ENCODE assay signal across 9 mouse cellular contexts in genomic region chr8:74990021-74990420, GRCm38 (mm10). TPM values are rescaled to one million over a fixed set of nuclear protein-coding genes. Genes with fewer than 3 reads are reported as not detected.
DNase-seq lines count a peak whose midpoint lies in the region; ATAC-seq lines count a peak whose summit lies in the region.
"Had no signal": no experiment of that assay in that cellular context is flagged by ENCODE, and none has a peak within 500 bp of the region (broad histone marks: within the 10 kb centered on the region; RNA-seq: fewer than 3 reads in every experiment).

No protein-coding gene starts in this region.

- H3K4me1 ChIP-seq in kidney, embryonic 15.5 days, result peaks cover 15% of the 10 kb centered on the region
- peaks cover 12% of the 10 kb centered on the region for H3K4me1 ChIP-seq in embryonic facial prominence, embryonic 10.5 days

- no peaks in the 10 kb centered on the region for H3K36me3 ChIP-seq in kidney, embryonic 15.5 days
- no peaks in the 10 kb centered on the region for H3K36me3 ChIP-seq in embryonic facial prominence, embryonic 10.5 days (replicated peaks)

- H3K4me3 ChIP-seq in kidney, embryonic 15.5 days (replicated peaks), result no peak overlapping the region
- peak overlapping the region; percentile 38 for H3K4me3 ChIP-seq in embryonic facial prominence, embryonic 10.5 days

- ATAC-seq in kidney, embryonic 15.5 days (replicated peaks; ENCODE audit: low FRiP score), result no peak
- ATAC-seq: forebrain, embryonic 16.5 days had no signal

- no peak overlapping the region for H3K9ac ChIP-seq in kidney, embryonic 15.5 days

- H3K27me3 ChIP-seq in kidney, embryonic 15.5 days, result no peaks in the 10 kb centered on the region
- H3K27me3 ChIP-seq in embryonic facial prominence, embryonic 10.5 days (replicated peaks; ENCODE audit: low read depth, poor library complexity, severe bottlenecking), result peaks cover 9% of the 10 kb centered on the region

- no peak for DNase-seq in kidney, postnatal 14 days
- no peak for DNase-seq in embryonic facial prominence, embryonic 10.5 days (ENCODE audit: low spot score)
- peak; percentile 24 to 30 for DNase-seq in kidney, postnatal 4 days
- DNase-seq in lung, postnatal 25 days (ENCODE audit: low spot score), result peak; percentile 29
- DNase-seq in layer of hippocampus, adult 9-11 months, result no peak
- no peak for DNase-seq in cerebellum, postnatal 36 days
- DNase-seq in left cerebral cortex, postnatal 25 days (ENCODE audit: low spot score in 2 of 2), result no peak

- H3K27ac ChIP-seq in kidney, embryonic 15.5 days, result no peak overlapping the region
- no peak overlapping the region for H3K27ac ChIP-seq in embryonic facial prominence, embryonic 10.5 days (replicated peaks)

- WGBS in kidney, embryonic 15.5 days, result 9% methylated on average over 15 of the region's 15 CpGs
- WGBS in embryonic facial prominence, embryonic 10.5 days, result 17% methylated on average over 15 of the region's 15 CpGs

- peak overlapping the region; percentile 44 for H3K4me2 ChIP-seq in kidney, embryonic 15.5 days

- intact Hi-C loops in left cerebral cortex, postnatal 25 days (cut with DNase I), result no loop called here

- no peaks in the 10 kb centered on the region for H3K9me3 ChIP-seq in kidney, embryonic 15.5 days (replicated peaks)
- no peaks in the 10 kb centered on the region for H3K9me3 ChIP-seq in embryonic facial prominence, embryonic 10.5 days

RNA-seq across cellular contexts. Expression of gene Hmgxb4, which starts 3.1 kb away (rescaled TPM):
- polyA plus RNA-seq in kidney, embryonic 15.5 days (2015; fragmentation: Nextera tagmentation; extraction: Ambion mirVana), result 38.6 and 46.4 TPM in 2 replicates
- 46.3 and 46.4 TPM in 2 replicates for polyA plus RNA-seq in embryonic facial prominence, embryonic 10.5 days (2016; fragmentation: Nextera tagmentation; extraction: Ambion mirVana)
- total RNA-seq in left cerebral cortex, postnatal 25 days (2021), result 10 to 100 TPM; 22.1 to 31.0 TPM

RNA-seq across cellular contexts. Expression of gene Tom1, which starts 43.5 kb away (rescaled TPM):
- polyA plus RNA-seq in kidney, embryonic 15.5 days (2015; fragmentation: Nextera tagmentation; extraction: Ambion mirVana), result 29.6 and 35.1 TPM in 2 replicates
- polyA plus RNA-seq in embryonic facial prominence, embryonic 10.5 days (2016; fragmentation: Nextera tagmentation; extraction: Ambion mirVana), result 32.0 and 32.3 TPM in 2 replicates
- 10 to 100 TPM; 37.6 to 38.6 TPM for total RNA-seq in left cerebral cortex, postnatal 25 days (2021)

Comparison
In these comparisons a context has a peak if more than half of its experiments do, and no peak if none do; other contexts are left out.
1. DNase-seq: peak in kidney, postnatal 4 days (2 of 2) and lung, postnatal 25 days (single experiment); none in kidney, postnatal 14 days (single experiment), embryonic facial prominence, embryonic 10.5 days (single experiment), layer of hippocampus, adult 9-11 months (single experiment), cerebellum, postnatal 36 days (0 of 2) and left cerebral cortex, postnatal 25 days (0 of 2).